Mouse (Mus musculus): Measurements from ENCODE around the gene Elane. TPM values are rescaled to one million over a fixed set of nuclear protein-coding genes. Genes with fewer than 3 reads are reported as not detected.

Elane gene
- polyA plus RNA-seq, 1 experiment from 2014 or later, result 0.14 TPM

- Histone ChIP-seq H3K27me3 (ENCODE audit: insufficient read depth, poor library complexity, severe bottlenecking) (peaks cover 25% of the 10 kb centered on the region), H3K4me3 (peak within 1 kb of the TSS; percentile 99), H3K4me1 (peaks cover 52% of the 10 kb centered on the region), H3K36me3 (peaks cover 15% of the 10 kb centered on the region), H3K27ac (peak within 1 kb of the TSS; percentile 99), H3K9me3 (no peaks in the 10 kb centered on the region)
- DNase-seq (ENCODE audit: low spot score), result peak; percentile 95
- under 1% methylated on average over 63 of the region's 63 CpGs for WGBS
Observed at GRCm38 (mm10) chr10:79926491-79927323, 40.7 kb downstream of the Elane start, which contains the start of gene Arid3a. Arid3a (plus strand) TSS chr10:79927043.

DNA sequence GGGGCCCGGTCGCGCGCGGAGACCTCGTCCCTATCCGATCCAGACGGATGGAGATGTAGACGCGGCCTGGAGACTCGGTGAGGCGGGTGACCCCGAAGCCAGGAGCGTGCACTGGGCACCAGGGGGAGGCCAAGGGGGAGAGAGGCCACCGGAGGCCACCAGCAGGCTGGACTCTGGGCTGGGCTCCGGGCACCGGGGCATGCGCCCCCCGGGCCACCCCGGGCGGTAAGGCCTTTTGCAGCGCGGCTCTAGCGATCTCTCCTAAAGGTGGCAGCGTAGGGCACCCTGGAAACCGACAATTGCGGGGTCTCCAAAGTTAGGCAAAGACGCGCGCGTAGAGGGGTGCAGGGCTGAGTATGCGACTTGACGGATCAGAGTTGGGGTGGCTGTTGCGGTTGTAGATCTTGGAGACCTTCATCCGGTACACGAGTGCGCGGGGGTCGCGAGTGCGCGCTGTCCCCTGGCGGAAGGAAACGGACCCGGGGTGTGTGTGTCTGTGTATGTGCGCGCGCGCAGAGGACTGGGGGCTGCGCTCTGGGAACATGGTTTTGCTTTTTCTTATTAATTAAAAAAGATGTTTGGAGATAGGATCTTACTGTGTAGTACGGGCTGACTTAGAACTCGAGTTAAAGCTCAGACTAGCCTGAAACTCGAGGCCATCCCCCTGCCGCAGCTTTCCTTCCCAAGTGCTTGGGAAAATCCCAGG is 41.4 kb downstream of the Elane start:
- peak; percentile 86 for DNase-seq (ENCODE audit: low spot score)
- peak overlapping the region; percentile 99 for H3K27ac ChIP-seq
- H3K36me3 ChIP-seq, result peaks cover 23% of the 10 kb centered on the region
- peaks cover 58% of the 10 kb centered on the region for H3K4me1 ChIP-seq
- peak overlapping the region; percentile 99 for H3K4me3 ChIP-seq
- peaks cover 18% of the 10 kb centered on the region for H3K27me3 ChIP-seq (ENCODE audit: insufficient read depth, poor library complexity, severe bottlenecking)
- 0% methylated on average over 54 of the region's 54 CpGs for WGBS
- H3K9me3 ChIP-seq, result no peaks in the 10 kb centered on the region

DNA sequence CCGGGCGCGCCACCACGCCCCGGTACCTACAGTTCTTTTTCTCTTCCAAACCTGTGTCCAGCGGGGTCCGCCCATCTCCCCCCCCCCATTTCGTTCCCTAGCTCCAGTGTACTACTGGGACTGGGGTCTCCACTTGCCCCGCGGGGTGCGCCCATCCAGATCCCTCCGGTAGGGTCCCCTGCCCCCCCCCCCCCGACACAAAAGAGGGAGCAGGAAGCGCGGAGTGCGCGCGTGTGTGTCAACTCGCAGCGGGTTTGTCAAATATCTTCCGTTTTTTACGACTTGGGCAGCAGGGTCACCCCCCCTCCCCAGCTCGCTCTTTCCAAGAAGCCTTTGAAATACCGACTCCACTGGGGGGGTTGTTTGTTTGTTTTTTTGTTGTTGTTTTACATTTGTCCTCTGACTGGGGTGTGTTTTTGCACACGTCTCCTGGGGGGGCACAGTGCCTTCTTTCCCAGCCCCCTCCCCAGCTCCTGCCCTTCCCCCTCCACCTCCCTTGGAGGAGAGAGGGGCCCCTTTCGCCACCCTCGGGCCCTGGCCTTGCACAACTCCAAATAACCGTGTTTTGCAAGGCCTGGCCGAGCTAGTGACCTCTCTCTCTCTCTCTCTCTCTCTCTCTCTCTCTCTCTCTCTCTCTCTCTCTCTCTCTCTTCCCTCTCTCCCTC is 42.1 kb downstream of the Elane start:
- peaks cover 65% of the 10 kb centered on the region for H3K4me1 ChIP-seq
- H3K4me3 ChIP-seq, result peak overlapping the region; percentile 99
- peaks cover 11% of the 10 kb centered on the region for H3K27me3 ChIP-seq (ENCODE audit: insufficient read depth, poor library complexity, severe bottlenecking)
- H3K27ac ChIP-seq, result peak overlapping the region; percentile 99
- no peak for DNase-seq (ENCODE audit: low spot score)
- peaks cover 30% of the 10 kb centered on the region for H3K36me3 ChIP-seq
- no peaks in the 10 kb centered on the region for H3K9me3 ChIP-seq
- WGBS, result under 1% methylated on average over 29 of the region's 29 CpGs

- peak overlapping the region; percentile 99 for H3K27ac ChIP-seq
- no peak for DNase-seq (ENCODE audit: low spot score)
- no peaks in the 10 kb centered on the region for H3K9me3 ChIP-seq
- WGBS, result 14% methylated on average over 9 of the region's 9 CpGs
- peaks cover 74% of the 10 kb centered on the region for H3K4me1 ChIP-seq
- peaks cover 1% of the 10 kb centered on the region for H3K27me3 ChIP-seq (ENCODE audit: insufficient read depth, poor library complexity, severe bottlenecking)
- peak overlapping the region; percentile 99 for H3K4me3 ChIP-seq
- peaks cover 39% of the 10 kb centered on the region for H3K36me3 ChIP-seq
Observed at GRCm38 (mm10) chr10:79928907-79929701, 43.1 kb downstream of the Elane start.

DNA sequence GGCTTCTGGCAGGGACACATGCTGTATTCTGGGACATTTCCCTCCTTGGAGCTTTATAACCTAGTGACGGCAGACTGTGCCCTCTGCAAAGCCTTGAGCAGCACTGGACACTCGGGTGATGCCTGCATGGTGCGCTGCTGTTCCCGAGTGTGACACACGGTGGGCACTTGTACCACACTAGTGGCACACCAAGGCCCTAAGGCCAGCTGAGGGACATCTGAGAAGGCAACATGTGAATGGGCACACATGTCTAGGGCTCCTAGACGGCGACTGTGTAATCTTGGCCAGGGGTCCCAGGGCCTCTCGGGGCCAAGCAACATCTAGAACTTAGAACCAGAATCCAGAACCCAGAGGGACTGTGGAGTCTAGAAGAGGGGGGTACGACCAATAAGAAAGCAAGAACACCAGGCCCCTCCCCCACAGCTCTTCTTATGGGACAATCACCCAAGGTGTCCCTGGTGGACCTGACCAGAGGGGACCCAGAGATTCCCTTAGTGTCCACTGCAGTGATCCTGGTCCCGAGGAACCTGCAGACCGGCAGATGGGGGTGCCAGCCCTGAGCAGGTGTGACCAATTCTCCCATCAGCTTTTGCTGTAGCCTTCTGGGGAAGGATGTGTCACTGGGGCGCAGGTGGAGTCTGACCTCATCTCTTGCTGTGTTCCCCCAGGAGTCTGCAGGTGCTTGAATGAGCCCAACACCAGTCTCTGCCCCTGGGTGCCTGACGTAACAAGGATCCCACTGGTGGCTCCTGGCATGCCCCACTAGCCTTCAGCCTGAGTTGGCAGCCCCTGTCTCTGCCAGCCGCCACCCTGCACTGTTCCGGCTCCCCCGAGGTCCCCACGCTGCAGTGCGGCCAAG is 44.1 kb downstream of the Elane start:
- Histone ChIP-seq H3K36me3 (peaks cover 49% of the 10 kb centered on the region), H3K27ac (peak overlapping the region; percentile 99), H3K4me3 (peak overlapping the region; percentile 99), H3K4me1 (peaks cover 83% of the 10 kb centered on the region), H3K9me3 (no peaks in the 10 kb centered on the region), H3K27me3 (ENCODE audit: insufficient read depth, poor library complexity, severe bottlenecking) (no peaks in the 10 kb centered on the region)
- no peak for DNase-seq (ENCODE audit: low spot score)
- 89% methylated on average over 18 of the region's 18 CpGs for WGBS

DNA sequence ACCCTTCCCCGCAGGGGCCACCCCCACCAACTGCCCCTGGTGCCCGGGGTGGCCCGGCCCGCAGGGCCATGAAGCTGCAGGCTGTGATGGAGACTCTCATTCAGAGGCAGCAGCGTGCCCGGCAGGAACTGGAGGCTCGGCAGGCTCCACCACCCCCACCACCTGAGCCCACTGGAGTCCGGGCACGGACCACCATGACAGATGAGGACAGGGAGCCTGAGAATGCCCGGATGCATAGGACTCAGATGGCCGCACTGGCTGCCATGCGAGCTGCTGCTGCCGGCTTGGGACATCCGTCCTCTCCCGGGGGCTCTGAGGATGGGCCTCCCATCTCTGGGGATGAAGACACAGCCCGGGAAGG is 44.8 kb downstream of the Elane start:
- WGBS, result 91% methylated on average over 16 of the region's 16 CpGs
- peaks cover 56% of the 10 kb centered on the region for H3K36me3 ChIP-seq
- peaks cover 83% of the 10 kb centered on the region for H3K4me1 ChIP-seq
- 0 out of 2 replicates have a peak overlapping the region, but pooled peaks have one; percentile 32 for H3K27ac ChIP-seq
- peak overlapping the region; percentile 22; the same call in 1 of the 2 replicates for H3K4me3 ChIP-seq
- H3K9me3 ChIP-seq, result no peaks in the 10 kb centered on the region
- DNase-seq (ENCODE audit: low spot score), result no peak
- no peaks in the 10 kb centered on the region for H3K27me3 ChIP-seq (ENCODE audit: insufficient read depth, poor library complexity, severe bottlenecking)

GRCm38 (mm10) chr10:79931797-79932196 is 45.8 kb downstream of the Elane start:
- H3K9me3 ChIP-seq, result no peaks in the 10 kb centered on the region
- H3K27ac ChIP-seq, result peak overlapping the region; percentile 75
- peaks cover 83% of the 10 kb centered on the region for H3K4me1 ChIP-seq
- H3K36me3 ChIP-seq, result peaks cover 61% of the 10 kb centered on the region
- DNase-seq (ENCODE audit: low spot score), result no peak
- no peak overlapping the region for H3K4me3 ChIP-seq
- 83% methylated on average over 9 of the region's 9 CpGs for WGBS
- H3K27me3 ChIP-seq (ENCODE audit: insufficient read depth, poor library complexity, severe bottlenecking), result no peaks in the 10 kb centered on the region

GRCm38 (mm10) chr10:79932736-79933135 is 46.7 kb downstream of the Elane start:
- 10% methylated on average over 8 of the region's 8 CpGs for WGBS
- no peaks in the 10 kb centered on the region for H3K9me3 ChIP-seq
- H3K27ac ChIP-seq, result peak overlapping the region; percentile 75
- H3K4me3 ChIP-seq, result peak overlapping the region; percentile 39
- H3K27me3 ChIP-seq (ENCODE audit: insufficient read depth, poor library complexity, severe bottlenecking), result no peaks in the 10 kb centered on the region
- DNase-seq (ENCODE audit: low spot score), result peak; percentile 89
- peaks cover 90% of the 10 kb centered on the region for H3K4me1 ChIP-seq
- H3K36me3 ChIP-seq, result peaks cover 71% of the 10 kb centered on the region

DNA sequence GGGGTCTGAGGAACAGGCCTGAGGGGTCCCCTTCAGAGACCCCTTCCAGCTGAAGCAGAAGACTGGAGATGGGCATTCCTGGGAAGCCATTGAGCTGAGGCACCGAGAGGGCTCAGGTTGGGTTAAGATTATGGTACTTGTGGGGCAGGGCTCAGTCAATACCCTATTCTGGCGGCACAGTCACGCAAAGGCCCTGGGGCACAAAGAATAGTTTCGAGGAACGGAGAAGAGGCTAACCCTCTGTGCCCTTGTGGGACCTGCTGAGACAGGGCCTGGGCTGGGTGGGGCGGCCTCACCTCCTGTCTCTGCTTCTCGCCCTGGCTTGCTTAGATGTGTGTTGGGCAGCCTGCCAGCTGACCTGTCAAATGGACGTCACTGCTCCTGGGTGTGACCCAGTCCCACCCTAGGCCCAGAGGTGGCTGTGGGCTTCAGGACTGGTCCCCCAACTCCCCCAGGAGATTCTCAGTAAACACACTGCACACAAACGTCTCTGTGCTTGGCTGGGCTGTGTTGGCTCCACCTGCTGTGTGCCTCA is 47.2 kb downstream of the Elane start:
- 64% methylated on average over 9 of the region's 9 CpGs for WGBS
- Histone ChIP-seq H3K27me3 (ENCODE audit: insufficient read depth, poor library complexity, severe bottlenecking) (no peaks in the 10 kb centered on the region), H3K27ac (peak overlapping the region; percentile 75), H3K9me3 (no peaks in the 10 kb centered on the region), H3K4me1 (peaks cover 95% of the 10 kb centered on the region), H3K36me3 (peaks cover 76% of the 10 kb centered on the region), H3K4me3 (peak overlapping the region; percentile 39)
- no peak for DNase-seq (ENCODE audit: low spot score)

GRCm38 (mm10) chr10:79933861-79934260 is 47.8 kb downstream of the Elane start:
- Histone ChIP-seq H3K27ac (peak overlapping the region; percentile 75), H3K4me1 (peaks cover 98% of the 10 kb centered on the region), H3K27me3 (ENCODE audit: insufficient read depth, poor library complexity, severe bottlenecking) (no peaks in the 10 kb centered on the region), H3K9me3 (no peaks in the 10 kb centered on the region), H3K4me3 (no peak overlapping the region), H3K36me3 (peaks cover 82% of the 10 kb centered on the region)
- WGBS, result 81% methylated on average over 6 of the region's 6 CpGs
- no peak for DNase-seq (ENCODE audit: low spot score)

DNA sequence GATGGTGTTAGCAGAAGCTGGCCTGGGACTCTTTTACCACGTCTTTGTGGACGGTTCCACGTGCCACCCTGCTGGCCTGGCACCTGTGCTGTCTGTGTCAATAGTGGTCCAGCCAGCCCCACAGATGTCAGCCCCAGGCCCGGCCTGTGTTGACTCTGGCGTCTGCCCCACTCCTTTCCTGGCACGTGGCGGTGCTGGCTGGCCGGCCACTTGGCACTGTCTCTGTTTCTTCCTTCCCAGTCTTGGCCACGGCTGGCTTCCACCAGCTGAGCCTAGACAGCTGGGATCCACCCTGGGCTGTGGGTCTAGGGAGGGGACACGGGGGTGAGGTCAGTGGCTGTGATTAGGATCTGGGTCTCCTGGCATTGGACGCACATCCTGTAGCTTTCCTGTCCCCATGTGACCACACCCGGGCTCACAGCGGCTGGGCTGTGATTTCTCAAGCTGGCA is 48.2 kb downstream of the Elane start:
- WGBS, result 66% methylated on average over 13 of the region's 13 CpGs
- Histone ChIP-seq H3K4me1 (peaks cover 98% of the 10 kb centered on the region), H3K27ac (peak overlapping the region; percentile 19), H3K4me3 (no peak overlapping the region), H3K36me3 (peaks cover 86% of the 10 kb centered on the region), H3K27me3 (ENCODE audit: insufficient read depth, poor library complexity, severe bottlenecking) (no peaks in the 10 kb centered on the region), H3K9me3 (no peaks in the 10 kb centered on the region)
- DNase-seq (ENCODE audit: low spot score), result no peak
